Comparison of ENCODE assay signal across 8 mouse cellular contexts in genomic region chr8:71569366-71570290, GRCm38 (mm10). TPM values are rescaled to one million over a fixed set of nuclear protein-coding genes. Genes with fewer than 3 reads are reported as not detected.
DNase-seq lines count a peak whose midpoint lies in the region; ATAC-seq lines count a peak whose summit lies in the region.

No protein-coding gene starts in this region.

- H3K27ac ChIP-seq in embryonic facial prominence, embryonic 11.5 days (replicated peaks; ENCODE audit: low read depth, low read length), result 0 out of 2 replicates have a peak overlapping the region, but pooled peaks have one; percentile 1
- peak overlapping the region; percentile 81 for H3K27ac ChIP-seq in intestine, embryonic 15.5 days

- WGBS in embryonic facial prominence, embryonic 11.5 days, result under 1% methylated on average over 51 of the region's 51 CpGs
- 1% methylated on average over 51 of the region's 51 CpGs for WGBS in intestine, embryonic 15.5 days

- H3K27me3 ChIP-seq in embryonic facial prominence, embryonic 11.5 days (ENCODE audit: control insufficient read depth, insufficient read depth, low read length), result peaks cover 5% of the 10 kb centered on the region
- no peaks in the 10 kb centered on the region; the same call in 1 of the 2 replicates for H3K27me3 ChIP-seq in intestine, embryonic 15.5 days (replicated peaks)
- H3K27me3 ChIP-seq in megakaryocyte, embryonic 14.5 days (replicated peaks), result peaks cover 55% of the 10 kb centered on the region

- H3K4me1 ChIP-seq in embryonic facial prominence, embryonic 11.5 days (ENCODE audit: control insufficient read depth, insufficient read depth, low read length), result no peaks in the 10 kb centered on the region; the same call in 1 of the 2 replicates
- peaks cover 18% of the 10 kb centered on the region for H3K4me1 ChIP-seq in intestine, embryonic 15.5 days (replicated peaks)
- H3K4me1 ChIP-seq in megakaryocyte, embryonic 14.5 days, result peaks cover 50% of the 10 kb centered on the region

- peak overlapping the region; percentile 32 for H3K9ac ChIP-seq in embryonic facial prominence, embryonic 11.5 days (replicated peaks; ENCODE audit: low read length)
- H3K9ac ChIP-seq in intestine, embryonic 15.5 days, result peak overlapping the region; percentile 54

- no peaks in the 10 kb centered on the region for H3K36me3 ChIP-seq in embryonic facial prominence, embryonic 11.5 days (replicated peaks; ENCODE audit: control insufficient read depth, insufficient read depth, low read depth, low read length)
- H3K36me3 ChIP-seq in intestine, embryonic 15.5 days, result no peaks in the 10 kb centered on the region
- H3K36me3 ChIP-seq in megakaryocyte, embryonic 14.5 days (replicated peaks; ENCODE audit: low read length), result no peaks in the 10 kb centered on the region

- H3K4me3 ChIP-seq in embryonic facial prominence, embryonic 11.5 days (ENCODE audit: low read depth, low read length), result peak overlapping the region; percentile 59
- peak overlapping the region; percentile 66 for H3K4me3 ChIP-seq in intestine, embryonic 15.5 days (replicated peaks)
- peak overlapping the region; percentile 93 for H3K4me3 ChIP-seq in megakaryocyte, embryonic 14.5 days (replicated peaks)

- peak; percentile 74 for ATAC-seq in embryonic facial prominence, embryonic 11.5 days (replicated peaks; ENCODE audit: insufficient number of reproducible peaks, low FRiP score, low TSS enrichment, low read depth)
- peak; percentile 88 for ATAC-seq in intestine, embryonic 15.5 days

- intact Hi-C loops in left cerebral cortex, postnatal 10 days (cut with DNase I), result no loop called here

- peak; percentile 88 for DNase-seq in adrenal gland, postnatal 10 days
- peak; percentile 93 for DNase-seq in embryonic facial prominence, embryonic 11.5 days (ENCODE audit: low spot score)
- peak; percentile 92 for DNase-seq in gonadal fat pad, adult 2 months (ENCODE audit: low read depth)
- DNase-seq in left cerebral cortex, postnatal 10 days (ENCODE audit: extremely low spot score in 1 of 2, low spot score in 2 of 2), result peak; percentile 89 to 90
- DNase-seq in right cerebral cortex, adult 2 months (ENCODE audit: low spot score in 2 of 2), result peak; percentile 89 to 93
- peak; percentile 94 for DNase-seq in urinary bladder, postnatal 14 days (ENCODE audit: low spot score)

- no peaks in the 10 kb centered on the region for H3K9me3 ChIP-seq in embryonic facial prominence, embryonic 11.5 days (replicated peaks; ENCODE audit: control insufficient read depth, low read length)
- no peaks in the 10 kb centered on the region for H3K9me3 ChIP-seq in intestine, embryonic 15.5 days
- H3K9me3 ChIP-seq in megakaryocyte, embryonic 14.5 days, result peaks cover 3% of the 10 kb centered on the region; the same call in 1 of the 2 replicates

- peak overlapping the region; percentile 90 for H3K4me2 ChIP-seq in embryonic facial prominence, embryonic 11.5 days (ENCODE audit: low read depth, low read length)
- H3K4me2 ChIP-seq in intestine, embryonic 15.5 days (replicated peaks), result peak overlapping the region; percentile 84

RNA-seq across cellular contexts. Expression of gene Slc27a1, which starts 0.9 kb away (rescaled TPM):
- 100 to 1,000 TPM in 1 of 2 experiments, 10 to 100 TPM in 1; 97.4 to 118 TPM for total RNA-seq in adrenal gland, postnatal 10 days (2021)
- 11.2 and 14.4 TPM in 2 replicates for polyA plus RNA-seq in embryonic facial prominence, embryonic 11.5 days (2014; fragmentation: Nextera tagmentation; extraction: Ambion mirVana)
- polyA plus RNA-seq in gonadal fat pad, adult 2 months (2012; rRNA removed), result 227 and 307 TPM in 2 replicates
- polyA plus RNA-seq in intestine, embryonic 15.5 days (2015; fragmentation: Nextera tagmentation; extraction: Ambion mirVana), result 23.3 and 25.1 TPM in 2 replicates
- total RNA-seq in left cerebral cortex, postnatal 10 days (2021), result 10 to 100 TPM; 69.5 to 73.6 TPM
- 1.8 and 16.4 TPM in 2 replicates for polyA plus RNA-seq in megakaryocyte, embryonic 14.5 days (2012; ENCODE audit: insufficient read depth, low replicate concordance)

RNA-seq across cellular contexts. Expression of gene Nxnl1, which starts 3.2 kb away (rescaled TPM):
- total RNA-seq in adrenal gland, postnatal 10 days (2021), result under 1 TPM; 0.82 to 0.84 TPM
- polyA plus RNA-seq in embryonic facial prominence, embryonic 11.5 days (2014; fragmentation: Nextera tagmentation; extraction: Ambion mirVana), result 0.17 TPM in 1 of 2 replicates, not detected in the other
- 0.41 and 0.53 TPM in 2 replicates for polyA plus RNA-seq in gonadal fat pad, adult 2 months (2012; rRNA removed)
- 0.06 TPM in 1 of 2 replicates, not detected in the other for polyA plus RNA-seq in intestine, embryonic 15.5 days (2015; fragmentation: Nextera tagmentation; extraction: Ambion mirVana)
- not detected for total RNA-seq in left cerebral cortex, postnatal 10 days (2021)
- not detected in 2 replicates for polyA plus RNA-seq in megakaryocyte, embryonic 14.5 days (2012; ENCODE audit: insufficient read depth, low replicate concordance)

RNA-seq across cellular contexts. Expression of gene Tmem221, which starts 11.0 kb away (rescaled TPM):
- total RNA-seq in adrenal gland, postnatal 10 days (2021), result 1 to 10 TPM; 1.7 to 3.5 TPM
- 0.13 and 0.31 TPM in 2 replicates for polyA plus RNA-seq in embryonic facial prominence, embryonic 11.5 days (2014; fragmentation: Nextera tagmentation; extraction: Ambion mirVana)
- 3.4 and 4.1 TPM in 2 replicates for polyA plus RNA-seq in gonadal fat pad, adult 2 months (2012; rRNA removed)
- 2.1 and 2.8 TPM in 2 replicates for polyA plus RNA-seq in intestine, embryonic 15.5 days (2015; fragmentation: Nextera tagmentation; extraction: Ambion mirVana)
- total RNA-seq in left cerebral cortex, postnatal 10 days (2021), result not detected
- 1.3 TPM in 1 of 2 replicates, not detected in the other for polyA plus RNA-seq in megakaryocyte, embryonic 14.5 days (2012; ENCODE audit: insufficient read depth, low replicate concordance)

RNA-seq across cellular contexts. Expression of gene Pgls, which starts 22.3 kb away (rescaled TPM):
- total RNA-seq in adrenal gland, postnatal 10 days (2021), result 100 to 1,000 TPM; 233 to 245 TPM
- 231 and 237 TPM in 2 replicates for polyA plus RNA-seq in embryonic facial prominence, embryonic 11.5 days (2014; fragmentation: Nextera tagmentation; extraction: Ambion mirVana)
- 111 and 134 TPM in 2 replicates for polyA plus RNA-seq in gonadal fat pad, adult 2 months (2012; rRNA removed)
- 241 and 243 TPM in 2 replicates for polyA plus RNA-seq in intestine, embryonic 15.5 days (2015; fragmentation: Nextera tagmentation; extraction: Ambion mirVana)
- 10 to 100 TPM; 63.1 to 75.1 TPM for total RNA-seq in left cerebral cortex, postnatal 10 days (2021)
- polyA plus RNA-seq in megakaryocyte, embryonic 14.5 days (2012; ENCODE audit: insufficient read depth, low replicate concordance), result 330 and 634 TPM in 2 replicates

RNA-seq across cellular contexts. Expression of gene Mvb12a, which starts 26.9 kb away (rescaled TPM):
- 10 to 100 TPM; 61.9 to 63.5 TPM for total RNA-seq in adrenal gland, postnatal 10 days (2021)
- polyA plus RNA-seq in embryonic facial prominence, embryonic 11.5 days (2014; fragmentation: Nextera tagmentation; extraction: Ambion mirVana), result 53.4 and 62.2 TPM in 2 replicates
- polyA plus RNA-seq in gonadal fat pad, adult 2 months (2012; rRNA removed), result 144 and 146 TPM in 2 replicates
- 103 and 115 TPM in 2 replicates for polyA plus RNA-seq in intestine, embryonic 15.5 days (2015; fragmentation: Nextera tagmentation; extraction: Ambion mirVana)
- 10 to 100 TPM; 35.1 to 36.6 TPM for total RNA-seq in left cerebral cortex, postnatal 10 days (2021)
- polyA plus RNA-seq in megakaryocyte, embryonic 14.5 days (2012; ENCODE audit: insufficient read depth, low replicate concordance), result 199 and 226 TPM in 2 replicates

Comparison
In these comparisons a context has a peak if more than half of its experiments do, and no peak if none do; other contexts are left out.
1. Peak in every context shown above with its lines: DNase-seq, ATAC-seq, H3K4me3 ChIP-seq and H3K27ac ChIP-seq.